Mouse (Mus musculus): ENCODE results near the gene Rem2. TPM values are rescaled to one million over a fixed set of nuclear protein-coding genes. Genes with fewer than 3 reads are reported as not detected.

Gene Rem2
- 0.80 TPM in 1 of 2 replicates, not detected in the other for polyA plus RNA-seq (2011; ENCODE audit: insufficient read depth, insufficient read length, low replicate concordance, missing spikeins)

DNA sequence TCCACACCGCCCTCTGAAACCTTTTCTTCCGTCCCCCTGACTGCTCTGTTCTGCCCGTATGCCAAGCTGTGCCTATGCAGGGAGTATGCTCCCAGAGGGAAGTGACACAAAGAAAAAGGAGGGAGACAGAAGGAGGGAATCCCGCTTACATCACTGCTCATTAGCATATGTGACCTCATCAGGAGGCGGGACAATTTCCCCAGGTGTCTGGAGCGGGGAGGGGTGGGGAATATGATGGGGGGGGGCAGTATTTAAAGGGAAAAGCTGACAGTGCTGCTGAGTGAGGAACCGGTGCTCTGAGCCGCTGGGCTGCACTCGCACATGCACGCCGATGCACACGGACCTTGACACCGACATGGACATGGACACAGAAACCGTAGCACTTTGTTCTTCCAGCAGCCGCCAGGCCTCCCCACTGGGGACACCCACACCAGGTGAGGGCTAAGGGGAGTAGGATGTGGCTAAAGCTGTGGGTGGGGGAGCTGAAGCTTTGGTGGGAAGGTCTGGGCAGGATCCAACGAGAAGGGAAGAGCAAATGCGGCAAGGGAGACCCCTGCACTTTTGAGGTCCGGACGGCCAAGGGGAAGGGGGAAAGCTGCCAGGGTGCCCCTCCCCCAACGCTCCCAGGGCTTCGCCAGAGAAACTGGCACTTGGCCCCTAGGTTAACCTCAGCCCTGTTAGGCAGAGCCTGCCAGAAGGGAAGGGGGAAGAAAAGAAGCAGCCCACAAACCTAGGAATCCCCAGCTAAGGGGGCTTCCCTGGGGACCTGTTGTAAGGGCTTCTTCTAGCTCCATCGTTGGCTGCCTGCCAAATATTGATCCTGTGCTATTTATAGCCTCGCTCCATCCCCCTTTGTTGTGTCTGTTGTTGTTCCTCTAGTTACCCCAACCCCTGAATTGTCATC is at the start of gene Rem2:
Gene Rem2 (plus strand): TSS at position 160 of the 904 bp plus-strand sequence.
- TF ChIP-seq CTCF (IDR thresholded peaks at IDR 0.05; ENCODE audit: control insufficient read depth, insufficient read depth, low read length) (no peak), POLR2A (IDR thresholded peaks at IDR 0.05; ENCODE audit: borderline replicate concordance, control insufficient read depth, low read depth, low read length) (no peak)
- Histone ChIP-seq H3K27ac (ENCODE audit: control insufficient read depth, insufficient read depth, low read depth, low read length, poor library complexity) (no peak within 1 kb of the TSS), H3K4me3 (replicated peaks; ENCODE audit: control insufficient read depth, low read depth, low read length) (no peak within 1 kb of the TSS), H3K4me1 (ENCODE audit: control insufficient read depth, insufficient read depth, low read length) (peaks cover 3% of the 10 kb centered on the region; the same call in 1 of the 2 replicates)
- 15% methylated on average over 23 of the region's 23 CpGs for WGBS

- TF ChIP-seq CTCF (IDR thresholded peaks at IDR 0.05; ENCODE audit: control insufficient read depth, insufficient read depth, low read length) = no peak
- TF ChIP-seq POLR2A (IDR thresholded peaks at IDR 0.05; ENCODE audit: borderline replicate concordance, control insufficient read depth, low read depth, low read length) = peak; percentile 57; the same call in 1 of the 2 replicates
- under 1% methylated on average over 47 of the region's 48 CpGs for WGBS
- Histone ChIP-seq H3K4me1 (ENCODE audit: control insufficient read depth, insufficient read depth, low read length) (peaks cover 1% of the 10 kb centered on the region; the same call in 1 of the 2 replicates), H3K4me3 (replicated peaks; ENCODE audit: control insufficient read depth, low read depth, low read length) (peak within 1 kb of the TSS; percentile 92), H3K27ac (ENCODE audit: control insufficient read depth, insufficient read depth, low read depth, low read length, poor library complexity) (peak within 1 kb of the TSS; percentile 82)
These were observed 49.1 kb upstream of the Rem2 start, which contains the start of gene Mrpl52 for GRCm38 (mm10) chr14:54426689-54427398. Gene Mrpl52, plus strand, starts transcription at chr14:54426909.

- Histone ChIP-seq H3K4me3 (replicated peaks; ENCODE audit: control insufficient read depth, low read depth, low read length) (no peak overlapping the region), H3K27ac (ENCODE audit: control insufficient read depth, insufficient read depth, low read depth, low read length, poor library complexity) (no peak overlapping the region), H3K4me1 (ENCODE audit: control insufficient read depth, insufficient read depth, low read length) (peaks cover 1% of the 10 kb centered on the region; the same call in 1 of the 2 replicates)
- 82% methylated on average over 7 of the region's 7 CpGs for WGBS
- TF ChIP-seq CTCF (IDR thresholded peaks at IDR 0.05; ENCODE audit: control insufficient read depth, insufficient read depth, low read length) = no peak
- no peak for TF ChIP-seq POLR2A (IDR thresholded peaks at IDR 0.05; ENCODE audit: borderline replicate concordance, control insufficient read depth, low read depth, low read length)
These were observed 48.2 kb upstream of the Rem2 start for GRCm38 (mm10) chr14:54427696-54428095.

DNA sequence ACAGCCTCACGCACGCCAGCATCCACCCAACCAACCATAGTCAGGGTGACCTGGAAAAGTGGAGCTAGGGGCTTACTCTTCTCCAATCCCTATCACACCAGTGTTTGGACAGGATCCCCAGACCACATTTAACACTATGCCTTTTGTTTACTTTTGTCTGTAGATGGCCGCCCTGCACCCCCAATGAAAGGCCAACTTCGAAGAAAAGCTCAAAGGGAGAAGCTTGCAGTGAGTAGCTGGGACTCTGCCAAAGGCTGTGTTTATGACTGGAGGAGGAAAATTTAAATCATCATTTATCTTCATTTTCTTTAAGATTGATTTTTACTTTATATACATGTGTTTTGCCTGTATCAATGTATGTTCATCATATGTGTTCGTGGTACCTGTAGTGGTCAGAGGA is 47.5 kb upstream of the Rem2 start:
- no peak for TF ChIP-seq CTCF (IDR thresholded peaks at IDR 0.05; ENCODE audit: control insufficient read depth, insufficient read depth, low read length)
- no peak for TF ChIP-seq POLR2A (IDR thresholded peaks at IDR 0.05; ENCODE audit: borderline replicate concordance, control insufficient read depth, low read depth, low read length)
- Histone ChIP-seq H3K27ac (ENCODE audit: control insufficient read depth, insufficient read depth, low read depth, low read length, poor library complexity) (no peak overlapping the region), H3K4me3 (replicated peaks; ENCODE audit: control insufficient read depth, low read depth, low read length) (no peak overlapping the region), H3K4me1 (ENCODE audit: control insufficient read depth, insufficient read depth, low read length) (peaks cover 1% of the 10 kb centered on the region; the same call in 1 of the 2 replicates)
- 86% methylated on average over 5 of the region's 5 CpGs for WGBS

GRCm38 (mm10) chr14:54429332-54430093 is 46.4 kb upstream of the Rem2 start:
- Histone ChIP-seq H3K4me3 (replicated peaks; ENCODE audit: control insufficient read depth, low read depth, low read length) (no peak overlapping the region), H3K27ac (ENCODE audit: control insufficient read depth, insufficient read depth, low read depth, low read length, poor library complexity) (no peak overlapping the region), H3K4me1 (ENCODE audit: control insufficient read depth, insufficient read depth, low read length) (peaks cover 1% of the 10 kb centered on the region; the same call in 1 of the 2 replicates)
- TF ChIP-seq CTCF (IDR thresholded peaks at IDR 0.05; ENCODE audit: control insufficient read depth, insufficient read depth, low read length) = no peak
- no peak for TF ChIP-seq POLR2A (IDR thresholded peaks at IDR 0.05; ENCODE audit: borderline replicate concordance, control insufficient read depth, low read depth, low read length)
- 67% methylated on average over 7 of the region's 7 CpGs for WGBS

- Histone ChIP-seq H3K4me1 (ENCODE audit: control insufficient read depth, insufficient read depth, low read length) (peaks cover 1% of the 10 kb centered on the region; the same call in 1 of the 2 replicates), H3K27ac (ENCODE audit: control insufficient read depth, insufficient read depth, low read depth, low read length, poor library complexity) (no peak overlapping the region), H3K4me3 (replicated peaks; ENCODE audit: control insufficient read depth, low read depth, low read length) (no peak overlapping the region)
- WGBS = 66% methylated on average over 18 of the region's 18 CpGs
- TF ChIP-seq POLR2A (IDR thresholded peaks at IDR 0.05; ENCODE audit: borderline replicate concordance, control insufficient read depth, low read depth, low read length) (no peak), CTCF (IDR thresholded peaks at IDR 0.05; ENCODE audit: control insufficient read depth, insufficient read depth, low read length) (no peak)
These were observed 45.3 kb upstream of the Rem2 start for GRCm38 (mm10) chr14:54430406-54431145.
